Mouse (Mus musculus) E14TG2a.4 (cell line): Measurements from ENCODE around the gene Olfr1418.

Experiments
- CTCF ChIP-seq: conservative IDR thresholded peaks from 2 replicates; pipeline ENCODE4 v1.5.1; 2014; ENCODE audit warnings: low read length
- POU5F1 ChIP-seq: IDR thresholded peaks from 2 replicates; pipeline ENCODE4 v1.6.1; 2014; ENCODE audit warnings: low read length, borderline replicate concordance

DNA sequence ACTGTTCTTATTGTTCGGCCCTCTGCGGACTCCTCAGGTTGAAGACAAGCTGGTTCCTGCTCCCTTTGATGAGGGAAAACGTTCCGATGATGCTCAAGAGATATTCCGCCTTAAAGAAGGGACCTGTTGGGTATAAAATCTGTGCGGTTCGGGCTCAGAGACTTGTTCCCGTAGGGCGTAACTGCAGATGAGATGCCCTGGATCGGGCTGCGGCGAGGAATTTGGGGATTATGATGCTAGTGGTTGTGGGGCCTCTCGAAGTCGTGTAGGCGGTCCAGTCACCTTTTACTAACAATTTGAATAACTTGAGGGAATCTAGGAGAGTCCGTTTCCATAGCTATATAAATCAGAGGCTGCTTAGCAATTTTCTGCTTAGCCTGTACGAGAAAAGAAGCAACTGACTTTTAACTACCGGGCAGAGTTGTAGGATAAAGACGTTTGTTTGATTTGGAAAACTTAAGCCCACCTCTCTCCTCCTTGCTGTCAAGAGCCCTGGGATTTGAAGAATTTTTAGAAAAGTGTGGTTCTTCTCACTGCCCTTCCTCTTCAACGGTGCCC is 41.6 kb downstream of the Olfr1418 start, which contains the start of gene Stx3:
- no peak for TF ChIP-seq POU5F1
- no peak for TF ChIP-seq CTCF
